Mouse (Mus musculus) Muller cell, postnatal 12 days (primary cell): ENCODE results near the gene Syne2.

Experiments used
- DNase-seq: peaks from one replicate; pipeline ENCODE4 v3.0.0-alpha.2; 2015; ENCODE audit errors: inconsistent ontology term

The Syne2 gene

DNA sequence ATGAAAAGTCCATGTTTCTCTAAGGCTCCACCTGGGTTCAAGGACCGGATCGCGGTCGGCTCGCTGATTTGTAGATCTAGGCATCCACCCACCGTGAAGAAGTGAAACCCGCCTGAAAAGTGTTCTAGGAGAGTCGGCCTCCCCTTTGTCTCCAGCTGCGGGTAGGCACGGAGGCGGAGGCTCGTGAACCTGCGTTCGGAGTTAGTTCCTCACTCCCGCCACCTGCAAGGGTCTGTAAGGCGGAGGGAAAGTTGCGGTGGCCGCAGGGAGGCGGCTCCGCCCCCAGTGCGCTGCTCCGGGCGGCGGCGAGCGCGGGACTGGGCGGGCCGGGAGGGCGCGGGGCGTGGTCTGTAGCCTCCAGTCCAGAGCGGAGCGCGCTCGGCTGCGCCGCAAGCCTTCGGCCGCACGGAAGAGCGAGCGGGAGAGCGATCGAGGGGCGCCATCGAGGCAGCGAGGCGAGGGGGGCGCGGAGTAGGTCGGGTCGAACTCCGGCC, at the start of gene Syne2:
TSS of gene Syne2 (plus strand) at position 176 of the 494 bp plus-strand sequence.
- peak; percentile 92 for DNase-seq

DNA sequence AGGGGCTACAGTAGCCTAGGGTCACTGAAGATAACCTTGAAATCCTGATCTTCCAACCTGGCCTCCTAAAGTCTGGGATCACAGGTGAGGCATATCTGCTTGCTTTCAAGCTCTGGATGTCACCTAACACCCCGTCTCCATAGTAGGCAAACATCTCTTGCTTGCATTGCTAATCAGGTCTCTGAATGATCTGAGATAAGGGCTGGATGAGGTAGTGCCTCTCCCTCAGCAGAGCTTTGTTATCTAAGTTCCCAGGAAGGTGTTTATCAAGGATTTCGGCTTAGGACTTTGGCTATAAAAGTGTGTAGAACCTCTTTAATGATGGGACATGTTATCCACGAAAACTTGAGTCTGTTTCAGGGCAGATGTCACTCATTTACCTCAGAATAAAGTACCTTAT, 46.5 kb upstream of the Syne2 start:
- DNase-seq, result no peak

DNA sequence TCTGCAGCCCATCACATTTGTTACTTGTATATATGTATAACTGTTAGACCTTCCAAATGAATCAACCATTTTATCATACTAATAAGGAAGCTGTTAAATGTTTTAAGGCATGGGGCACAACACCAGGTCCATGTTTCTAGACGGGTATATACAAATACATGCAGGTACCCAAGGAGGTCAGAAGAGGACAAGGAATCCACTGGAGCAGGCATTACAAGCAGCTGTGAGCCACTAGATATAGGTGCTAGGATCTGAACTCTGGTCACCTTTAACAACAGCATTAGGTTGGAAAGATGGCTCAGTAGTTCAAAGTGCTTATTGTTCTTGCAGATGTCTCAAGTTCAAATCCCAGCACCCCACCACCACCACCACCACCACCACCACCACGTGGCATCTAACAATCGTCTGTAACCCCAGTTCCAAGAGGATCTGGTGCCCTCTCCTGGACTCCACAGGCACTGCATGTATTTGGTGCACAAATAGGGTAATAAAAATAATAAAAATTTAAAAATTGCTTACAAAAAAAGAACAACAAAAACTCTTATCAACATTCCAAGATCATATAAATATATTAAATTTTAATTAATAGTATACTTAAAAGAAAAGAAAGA, 45.4 kb upstream of the Syne2 start:
- peak; percentile 19 for DNase-seq

DNA sequence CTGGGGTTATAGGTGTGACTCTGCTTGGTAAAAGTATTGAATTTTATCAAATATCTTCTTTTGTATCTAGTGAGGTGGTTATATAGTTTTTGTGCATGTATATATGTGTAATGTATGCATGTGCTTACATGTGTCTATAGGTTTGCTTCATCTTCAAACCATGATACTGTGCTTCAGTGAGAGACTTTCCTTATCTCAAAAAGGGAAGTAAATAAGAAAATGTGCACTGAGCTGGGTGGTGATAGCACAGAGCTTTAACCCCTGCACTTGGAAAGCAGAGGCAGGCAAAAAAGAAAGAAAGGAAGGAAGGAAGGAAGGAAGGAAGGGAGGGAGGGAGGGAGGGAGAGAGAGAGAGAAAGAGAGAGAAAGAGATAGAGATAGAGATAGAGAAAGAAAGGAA, 36.5 kb upstream of the Syne2 start:
- no peak for DNase-seq

DNA sequence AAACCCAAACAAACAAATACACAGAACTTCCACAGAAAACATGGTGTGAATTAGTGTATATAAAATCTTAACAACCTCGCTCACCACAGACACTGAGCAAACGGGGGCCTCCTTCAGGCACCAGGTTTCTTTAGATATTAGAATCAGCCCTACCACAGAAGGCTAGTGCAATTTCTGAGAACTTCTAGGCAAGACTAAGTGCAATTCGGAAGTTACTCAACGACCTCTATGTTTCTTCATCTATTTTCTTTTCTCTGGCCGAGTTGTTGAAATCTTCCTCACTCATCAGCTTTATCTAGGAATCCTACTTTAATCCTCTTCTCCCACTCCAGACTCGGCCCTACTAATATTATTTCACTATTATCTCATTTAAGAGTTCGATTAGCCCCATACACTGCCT, 35.9 kb upstream of the Syne2 start:
- no peak for DNase-seq

DNA sequence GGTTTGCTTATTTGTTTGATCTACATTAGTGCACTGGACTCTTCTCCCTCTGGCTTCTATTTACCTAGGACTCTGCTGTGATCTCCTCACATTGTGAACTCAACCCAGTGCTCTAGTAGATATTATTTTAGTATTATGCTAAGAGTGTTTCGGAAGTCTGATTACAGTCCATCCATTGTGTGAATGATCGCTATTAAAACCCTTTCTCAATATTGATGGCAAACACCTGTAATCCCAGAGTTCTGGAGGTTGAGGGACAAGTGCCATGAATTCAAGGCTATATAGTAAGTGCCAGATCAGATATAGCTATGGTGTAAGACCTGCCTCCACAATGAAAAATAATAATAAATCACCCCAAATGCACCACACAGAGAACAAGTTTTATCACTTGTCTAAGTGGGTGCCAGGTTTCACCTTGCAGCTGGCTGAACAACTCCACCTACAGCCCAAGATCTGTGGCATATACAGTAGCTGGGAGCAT, 33.6 kb upstream of the Syne2 start:
- DNase-seq, result no peak

DNA sequence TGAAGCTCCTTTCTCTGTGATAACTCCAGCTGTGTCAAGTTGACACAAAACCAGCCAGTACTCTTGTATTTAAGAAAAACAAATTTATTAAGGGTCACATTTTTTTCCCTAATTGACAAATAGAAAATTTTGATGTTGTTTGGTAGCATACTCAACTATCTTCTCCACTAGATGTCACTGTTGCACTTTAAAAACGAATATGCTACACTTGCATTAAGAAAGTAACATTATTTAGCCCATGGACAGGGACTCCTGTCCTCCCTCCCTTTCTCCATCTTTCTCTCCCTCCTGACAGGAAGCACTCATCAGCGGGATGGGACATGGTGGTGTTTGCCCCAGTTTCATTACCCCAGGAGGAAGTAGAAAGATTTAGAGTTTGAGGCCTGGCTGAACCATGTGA, 31.3 kb upstream of the Syne2 start:
- peak; percentile 55 for DNase-seq

DNA sequence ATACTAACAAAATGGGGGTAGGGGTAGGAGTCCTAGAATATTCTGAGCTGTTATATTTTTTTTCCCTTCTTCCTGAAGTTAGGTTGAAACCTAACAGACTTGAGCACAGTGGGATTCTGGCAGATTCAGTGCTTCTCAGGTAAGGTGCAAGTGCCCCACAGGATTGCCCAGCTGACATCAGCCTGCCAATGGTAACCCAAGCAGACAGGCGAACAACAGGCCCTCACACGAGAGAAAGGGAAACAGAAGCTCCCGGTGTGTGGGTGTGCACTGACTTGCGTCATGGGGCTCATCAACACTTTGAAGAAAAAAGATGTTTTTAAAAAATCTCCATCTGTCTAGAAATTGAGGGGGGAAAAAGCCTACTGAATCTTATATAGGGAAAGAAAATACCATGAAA, 28.5 kb upstream of the Syne2 start:
- DNase-seq, result no peak

DNA sequence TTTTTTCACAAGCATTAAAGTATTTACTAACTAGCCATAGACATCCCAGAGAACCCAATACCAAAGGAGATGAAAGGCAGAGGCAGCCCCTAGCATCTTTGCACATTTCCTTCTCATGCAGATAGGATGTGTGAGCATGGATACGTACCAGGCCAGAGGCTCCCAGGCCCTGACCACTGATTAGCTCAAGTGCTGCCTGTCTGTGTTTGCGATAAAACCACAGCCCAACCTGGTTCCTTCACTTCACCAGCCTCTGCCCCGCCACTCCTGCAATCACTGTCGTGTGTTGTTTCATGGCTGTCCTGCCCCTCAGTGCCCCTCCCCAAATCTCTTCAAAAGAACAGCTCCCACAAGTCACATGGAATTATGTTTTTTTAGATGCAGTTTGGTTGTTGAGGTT, 23.4 kb upstream of the Syne2 start:
- DNase-seq, result no peak

DNA sequence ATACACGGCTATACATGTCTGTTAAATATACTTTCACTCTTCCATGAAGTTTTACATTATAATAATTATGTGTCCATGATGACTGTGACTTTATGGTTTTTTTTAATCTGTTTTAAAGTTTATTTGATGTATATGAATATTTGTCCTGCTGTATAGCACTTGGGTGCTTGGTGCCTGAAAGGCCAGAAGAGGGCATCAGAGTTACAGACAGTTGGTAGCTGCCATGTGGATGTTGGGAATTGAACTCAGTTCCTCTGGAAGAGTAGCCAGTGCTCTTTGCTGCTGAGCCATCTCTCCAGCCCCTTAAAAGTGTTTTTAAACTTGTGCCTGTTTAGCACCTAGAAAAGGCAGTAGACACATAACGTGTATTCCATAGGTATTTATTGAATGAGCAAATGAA, 21.4 kb upstream of the Syne2 start:
- no peak for DNase-seq

DNA sequence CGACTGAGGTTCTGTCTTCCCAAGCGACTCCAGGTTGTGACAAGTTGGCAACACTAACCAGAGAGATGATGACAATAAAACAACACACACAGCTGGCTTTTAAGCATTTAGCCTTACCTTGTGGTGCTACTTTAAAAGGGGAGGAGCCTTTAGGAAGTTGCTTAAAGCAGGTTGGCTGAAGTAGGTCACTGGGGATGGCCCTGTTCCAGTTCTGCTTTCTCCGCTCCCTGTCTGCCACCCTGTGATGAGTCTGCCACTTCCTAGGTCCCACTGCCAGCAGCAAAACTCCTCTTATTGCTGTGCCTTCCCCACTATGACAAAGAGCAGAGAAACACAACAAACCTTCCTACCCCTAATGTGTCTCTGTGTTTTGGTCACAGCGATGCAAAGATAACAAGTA, 11.7 kb upstream of the Syne2 start:
- DNase-seq, result no peak

DNA sequence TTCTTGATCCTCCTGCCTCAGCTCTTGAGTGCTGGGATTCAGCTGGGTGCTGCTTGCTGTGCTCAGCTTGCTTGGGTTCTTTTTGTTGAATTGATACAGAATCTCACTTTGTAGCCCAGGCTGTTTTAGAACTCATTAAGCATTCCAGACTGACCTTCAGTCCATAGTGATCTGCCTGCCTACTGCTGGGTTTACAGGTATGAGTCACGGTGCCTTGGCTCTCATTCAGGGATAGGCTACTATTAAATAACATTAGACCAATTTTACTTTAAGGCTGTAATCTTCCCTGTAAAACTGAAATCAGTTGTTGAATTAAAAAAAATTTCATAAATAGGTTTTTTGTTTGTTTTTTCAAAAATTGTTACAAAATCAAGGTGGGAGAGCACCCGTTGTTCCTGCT, 4.2 kb upstream of the Syne2 start:
- DNase-seq, result no peak

DNA sequence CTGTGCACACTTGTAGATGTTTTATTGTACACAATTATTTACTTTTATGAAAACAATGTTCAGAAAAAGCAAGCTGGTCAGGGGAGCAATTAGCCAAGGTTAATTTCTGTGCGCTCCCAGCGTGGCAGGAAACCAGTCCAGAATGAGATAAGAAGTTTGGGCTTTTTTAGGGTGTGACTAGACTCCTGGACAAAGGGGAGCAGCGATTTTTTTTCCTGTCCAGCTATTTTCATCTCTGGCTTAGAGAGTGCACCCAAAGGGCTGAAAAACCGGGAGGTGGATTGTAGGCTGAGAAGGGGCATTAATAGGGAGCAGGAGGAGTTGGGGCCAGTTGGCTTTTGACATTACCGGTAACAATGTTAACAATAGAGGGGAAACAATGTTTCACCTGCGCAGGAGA, 3.4 kb upstream of the Syne2 start:
- no peak for DNase-seq

DNA sequence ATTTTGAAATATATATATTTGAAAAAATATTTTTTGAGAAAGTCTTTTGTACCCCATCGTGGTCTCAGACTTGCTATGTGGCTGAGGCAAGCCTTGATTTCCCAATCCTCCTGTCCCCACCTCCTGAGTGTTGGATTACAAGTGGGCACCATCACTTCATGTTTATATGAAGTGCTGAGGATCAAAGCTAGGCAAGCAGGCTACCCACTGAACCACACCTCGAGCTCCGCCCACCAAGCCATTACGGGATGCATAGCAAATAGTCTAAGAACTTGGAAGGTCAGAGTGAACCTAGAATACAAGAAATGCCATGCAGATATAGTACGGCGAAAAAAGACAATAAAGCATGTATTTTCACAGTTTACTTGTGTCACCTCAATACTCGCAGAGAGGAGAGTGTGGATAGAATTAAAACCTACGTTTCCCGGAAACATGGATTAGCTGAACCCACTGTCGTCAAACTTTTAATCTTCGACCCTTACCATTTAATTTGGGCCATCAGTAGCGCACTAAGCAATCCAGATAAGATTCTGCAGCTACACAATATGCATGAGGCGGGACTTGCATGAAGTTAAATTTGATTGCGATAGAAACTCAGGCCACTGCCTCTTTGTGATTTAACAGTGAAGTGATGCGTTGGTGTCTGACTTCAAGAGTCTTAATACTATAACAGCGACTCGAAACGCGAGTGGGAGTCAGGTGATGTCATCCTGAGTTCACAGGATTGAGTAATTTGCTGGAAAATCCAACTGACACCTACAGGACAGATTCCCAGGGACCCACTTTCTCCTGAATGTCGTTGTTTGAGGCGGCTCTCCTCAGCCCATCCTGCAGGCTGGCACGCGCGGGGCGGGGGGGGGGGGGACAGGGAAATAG, 715 bp upstream of the Syne2 start:
- no peak for DNase-seq

DNA sequence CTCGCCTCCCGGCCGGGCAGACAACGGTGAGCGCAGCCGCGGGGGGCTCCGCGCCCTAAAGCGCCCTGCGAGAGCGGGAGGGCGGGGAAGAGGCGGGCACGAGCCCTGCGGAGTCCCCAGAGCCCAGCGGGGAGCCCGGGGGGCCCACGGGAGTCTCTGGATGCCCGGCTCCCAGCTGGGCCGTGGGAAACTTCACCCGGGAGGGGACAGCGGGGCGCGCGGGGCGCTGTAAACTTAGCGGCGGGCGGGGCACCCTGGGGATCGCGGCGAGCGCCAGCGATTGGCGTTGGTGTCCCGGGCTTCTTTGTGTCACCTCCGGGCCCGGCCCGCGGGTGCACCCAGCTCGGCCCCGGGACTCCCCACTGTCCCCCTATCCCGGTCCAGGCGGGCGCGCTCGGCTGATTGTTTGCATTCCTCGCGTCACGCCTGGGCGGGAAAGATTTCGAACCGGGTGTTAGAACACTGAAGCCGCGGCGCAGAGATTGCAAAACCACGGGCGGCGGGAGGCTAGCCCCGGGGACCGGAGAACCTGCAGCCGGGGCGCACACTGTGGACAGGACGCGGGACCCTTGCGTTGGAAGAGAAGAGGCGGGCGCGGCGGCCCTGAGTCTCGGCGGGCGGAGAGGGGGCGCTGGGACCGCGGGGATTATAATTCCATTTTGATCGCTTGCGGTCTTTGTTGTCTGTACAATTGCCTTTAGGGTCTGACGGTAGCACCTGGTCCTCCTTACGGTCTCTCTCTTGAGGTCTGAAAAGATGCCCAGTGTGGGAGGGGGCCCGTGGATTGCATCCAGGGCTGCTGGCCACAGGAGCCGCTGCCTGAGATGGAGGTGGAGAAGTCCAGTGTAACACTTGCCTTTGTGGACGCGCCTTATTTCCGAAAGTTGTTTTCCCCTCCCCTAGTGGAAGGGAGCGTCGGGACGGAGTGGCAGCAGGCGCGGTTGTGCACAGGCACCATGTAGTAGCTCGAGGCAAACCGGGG, 810 bp downstream of the Syne2 start:
- DNase-seq, result peak; percentile 88

DNA sequence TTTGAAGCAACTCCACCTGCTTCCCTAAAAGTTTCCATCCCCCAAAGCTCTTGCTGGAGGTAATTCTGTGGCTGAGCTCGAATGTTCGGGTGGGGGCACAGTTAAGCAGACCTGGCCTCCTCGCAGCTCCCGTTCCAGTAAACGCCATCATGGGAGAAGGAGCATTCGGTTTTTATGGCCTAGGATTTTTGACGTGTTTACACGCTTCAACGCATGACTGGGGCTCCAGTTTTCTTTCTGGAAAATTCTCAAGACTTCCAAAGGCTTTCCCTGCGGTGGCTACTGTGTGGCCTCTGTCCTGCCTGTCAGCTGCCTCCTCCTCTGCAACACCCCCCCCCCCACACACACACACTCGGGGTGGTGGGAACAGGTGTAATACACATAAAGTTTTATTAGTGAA, 1.5 kb downstream of the Syne2 start:
- no peak for DNase-seq

DNA sequence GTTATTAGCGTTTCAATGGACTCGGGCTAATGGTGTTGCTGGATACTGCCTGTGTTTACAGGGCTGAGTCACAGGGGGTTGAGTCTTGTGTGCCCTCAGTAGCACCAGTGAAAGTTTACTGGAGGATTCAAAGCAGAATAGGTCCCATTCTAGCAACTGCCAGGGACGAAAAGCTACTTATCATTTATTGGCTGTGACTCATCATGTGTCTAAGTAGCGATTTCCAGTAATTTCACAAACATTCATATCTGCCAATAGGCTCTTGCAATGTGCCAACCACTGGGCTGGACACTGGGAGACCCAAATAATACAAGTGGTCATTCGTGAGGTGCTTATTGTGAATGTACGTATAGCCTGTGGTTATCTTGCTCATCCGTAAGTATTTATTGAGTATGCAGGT, 2.3 kb downstream of the Syne2 start:
- DNase-seq, result peak; percentile 54

DNA sequence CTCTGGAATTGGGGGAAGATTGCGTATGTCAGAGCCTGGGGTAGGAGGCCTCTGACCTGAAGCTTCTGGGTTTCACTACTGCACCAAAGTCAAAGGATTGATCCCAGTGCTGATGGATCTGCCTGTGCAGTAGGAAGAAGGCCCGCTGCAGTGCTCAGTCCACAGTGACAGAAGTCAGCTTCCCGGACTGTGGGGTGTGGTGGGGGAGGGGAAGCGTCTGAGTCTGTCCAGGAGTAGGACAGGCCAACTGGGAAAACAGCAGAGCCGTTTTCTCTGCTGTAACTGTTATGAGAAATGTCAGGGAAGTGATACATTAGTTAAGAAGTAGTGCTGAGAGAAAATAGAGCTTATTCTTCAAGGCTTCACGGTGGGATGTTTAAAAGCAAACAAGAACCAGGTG, 4.2 kb downstream of the Syne2 start:
- DNase-seq, result no peak

DNA sequence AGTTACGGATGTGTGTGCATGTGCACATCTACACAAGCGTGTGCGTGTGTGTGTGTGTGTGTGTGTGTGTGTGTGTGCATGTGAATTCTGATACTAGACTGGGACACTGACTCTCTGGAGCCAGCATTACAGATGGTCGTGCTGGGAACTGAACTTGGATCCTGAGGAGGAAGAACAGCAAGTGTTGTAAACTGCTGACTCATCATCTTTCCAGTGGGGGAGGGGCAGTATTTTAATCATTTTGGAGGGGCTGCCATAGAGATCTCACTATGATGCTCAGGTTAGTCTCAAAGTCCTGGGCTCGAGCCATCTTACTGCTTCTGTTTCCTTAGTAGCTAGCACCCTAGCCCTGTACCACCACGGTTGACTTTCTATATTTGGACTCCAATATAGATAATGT, 5.5 kb downstream of the Syne2 start:
- DNase-seq, result no peak

DNA sequence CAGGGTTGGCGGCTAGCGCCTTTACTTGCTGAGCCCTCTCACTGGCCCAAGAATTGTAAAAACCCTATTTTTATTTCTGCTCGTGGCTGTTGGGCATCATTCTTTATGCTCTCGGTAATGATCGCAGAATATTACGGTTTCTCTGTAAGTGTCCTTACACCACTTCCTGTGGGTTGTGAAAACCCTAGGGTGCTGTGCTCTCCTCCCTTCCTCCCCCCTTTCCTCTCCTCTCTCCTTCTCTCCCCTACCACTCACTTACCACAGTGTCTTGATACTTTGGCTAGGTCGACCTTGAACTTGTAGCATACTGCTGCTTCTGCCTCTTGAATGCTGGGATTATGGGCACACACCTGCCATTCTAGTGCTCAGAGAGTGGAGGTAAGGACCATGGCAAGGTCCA, 7.5 kb downstream of the Syne2 start:
- no peak for DNase-seq

DNA sequence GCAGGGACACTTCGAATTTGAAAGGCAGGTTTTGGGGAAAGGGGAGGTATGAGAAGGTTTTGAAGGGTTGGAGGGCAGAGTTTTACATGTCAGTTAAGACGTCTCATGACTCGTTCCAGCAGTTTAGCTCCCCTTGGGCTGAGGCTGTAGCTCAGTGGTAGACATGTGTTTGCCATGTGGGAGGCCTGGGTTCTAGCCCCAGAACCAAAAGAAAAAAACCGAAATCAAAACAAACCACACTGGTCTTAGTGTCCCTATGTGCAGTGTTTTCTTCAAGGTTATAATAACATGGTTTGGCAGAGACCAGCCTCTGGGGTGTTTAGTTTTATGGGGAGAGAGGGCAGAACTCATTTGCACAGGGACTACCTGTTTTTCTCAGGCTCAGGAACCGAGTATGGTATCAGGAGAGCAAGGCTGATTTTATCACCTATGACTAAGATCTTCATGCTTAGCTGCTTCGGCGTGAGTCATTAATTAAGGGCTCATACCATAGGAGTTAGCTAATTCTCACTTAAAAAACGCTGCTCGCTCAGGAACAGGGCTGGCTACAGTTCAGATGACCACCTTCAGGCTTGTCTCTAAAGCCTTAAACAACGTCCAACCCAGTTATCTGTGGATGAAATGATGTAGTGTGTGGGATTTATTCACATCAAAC, 8.9 kb downstream of the Syne2 start:
- DNase-seq, result peak; percentile 44
